Mouse (Mus musculus) ovary, postnatal 36 days (tissue): ENCODE measurements around the gene Gm10273.
"Not testable (repeated sequence)": the region's sequence is repeated elsewhere in the genome, so short reads cannot be mapped to it uniquely, and the experiment has no call there.

Experiments used
- DNase-seq: peaks from one replicate; pipeline ENCODE4 v3.0.0; 2022; ENCODE audit warnings: low spot score, mixed read lengths

Gene Gm10273

GRCm38 (mm10) chr10:59395461-59395860 lies at the start of gene Gm10273:
Gm10273 (plus strand) TSS chr10:59395632.
- not testable (repeated sequence) for DNase-seq

GRCm38 (mm10) chr10:59346560-59346959 lies 48.9 kb upstream of the Gm10273 start:
- DNase-seq: no peak

GRCm38 (mm10) chr10:59348200-59348599 lies 47.2 kb upstream of the Gm10273 start:
- no peak for DNase-seq

GRCm38 (mm10) chr10:59349536-59349935 lies 45.9 kb upstream of the Gm10273 start:
- no peak for DNase-seq

DNA sequence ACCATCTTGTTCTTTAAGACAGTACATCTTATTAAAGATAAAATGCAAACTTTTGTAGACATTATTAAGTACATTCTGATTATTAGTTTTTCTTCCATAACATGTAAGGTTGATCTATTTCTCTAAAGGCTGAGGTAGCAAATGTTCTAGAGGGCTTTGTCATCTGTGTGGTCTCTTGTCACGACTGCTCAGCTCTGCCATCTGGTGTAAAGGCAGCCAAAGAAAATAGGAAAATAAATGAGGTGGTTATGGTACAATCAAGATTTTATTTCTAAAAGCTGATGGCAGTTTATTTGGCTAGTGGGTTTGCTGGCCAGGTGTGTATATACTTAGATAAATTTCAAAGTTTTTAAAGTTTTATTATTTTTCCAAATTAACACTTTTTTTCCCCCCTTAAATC lies 42.4 kb upstream of the Gm10273 start:
- no peak for DNase-seq

GRCm38 (mm10) chr10:59354120-59354519 lies 41.3 kb upstream of the Gm10273 start:
- no peak for DNase-seq

- no peak for DNase-seq
These were observed 40.4 kb upstream of the Gm10273 start for GRCm38 (mm10) chr10:59355020-59355419.

GRCm38 (mm10) chr10:59358744-59359143 lies 36.7 kb upstream of the Gm10273 start:
- no peak for DNase-seq

GRCm38 (mm10) chr10:59363208-59363607 lies 32.2 kb upstream of the Gm10273 start:
- no peak for DNase-seq

DNA sequence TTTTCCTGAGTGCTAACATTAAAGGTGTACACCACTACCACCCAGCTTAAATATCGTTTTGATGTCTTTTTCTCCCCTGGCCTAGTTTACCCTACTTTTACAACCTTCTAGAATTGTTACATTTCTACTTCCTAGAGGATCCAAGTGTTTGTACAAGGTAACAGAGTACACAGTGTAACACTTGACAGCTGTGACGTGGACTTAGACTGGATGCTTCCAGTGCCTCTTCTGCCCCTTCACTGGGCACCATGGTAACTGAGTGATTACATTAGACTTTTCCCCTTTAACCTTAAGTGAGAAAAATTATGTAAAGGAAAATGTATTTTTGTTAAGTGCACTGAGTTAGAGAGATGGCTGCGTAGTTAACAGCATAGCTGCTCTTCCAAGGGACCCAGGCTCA lies 30.9 kb upstream of the Gm10273 start:
- no peak for DNase-seq

DNA sequence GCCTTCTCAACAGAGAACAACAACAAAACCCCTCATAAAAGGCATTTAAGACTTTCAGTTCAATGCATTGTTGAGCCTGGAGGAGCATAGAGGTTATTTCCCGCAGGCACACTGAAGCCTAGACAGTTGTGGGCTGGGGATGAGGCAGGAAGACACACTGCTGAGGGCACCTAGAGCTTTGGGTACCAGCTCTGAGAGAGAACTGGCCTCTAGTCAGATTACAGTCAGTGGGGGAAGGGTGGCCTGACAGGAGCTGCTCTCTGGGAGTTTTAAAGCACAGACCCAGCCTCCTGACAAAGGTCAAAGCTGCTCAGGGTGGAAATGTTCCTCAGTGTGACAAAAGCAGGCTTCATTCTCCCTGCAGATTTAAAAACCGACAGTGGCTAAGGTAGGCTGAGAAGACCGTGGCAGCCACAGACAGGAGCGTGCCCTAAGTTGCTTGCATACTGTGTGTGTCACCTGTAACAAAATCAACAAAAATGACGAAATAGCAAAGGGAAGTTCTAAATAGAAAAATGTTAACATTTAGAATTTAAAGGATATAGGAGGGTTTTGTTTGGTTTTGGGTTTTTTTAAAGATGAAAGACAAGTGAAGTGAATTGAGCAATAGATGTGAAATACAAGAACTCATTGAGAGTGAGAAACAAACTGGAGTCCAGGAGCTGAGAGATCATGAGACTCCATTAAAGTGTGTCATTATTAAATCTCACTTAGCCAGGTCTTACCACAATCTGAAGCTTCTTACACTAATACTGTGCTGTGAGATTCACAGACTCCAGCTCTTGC lies 29.4 kb upstream of the Gm10273 start:
- DNase-seq: no peak

DNA sequence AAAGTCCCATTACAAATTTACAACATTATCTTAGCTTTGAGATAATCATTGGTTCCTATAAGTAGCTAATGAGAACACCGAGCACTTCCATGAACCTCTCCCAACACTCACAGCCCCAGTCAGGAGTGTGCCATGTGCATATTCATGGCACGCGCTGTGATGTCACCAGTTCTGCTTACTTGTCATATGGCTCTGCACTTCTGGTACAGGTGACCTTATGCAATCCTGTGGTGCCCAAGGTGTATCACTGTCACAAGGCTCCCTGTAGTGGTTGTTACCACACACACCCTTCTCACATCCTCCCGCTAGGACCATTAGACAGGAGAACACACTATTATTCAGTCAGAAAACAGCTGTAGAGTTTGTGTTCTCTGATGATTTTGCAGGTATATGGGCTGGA lies 28.7 kb upstream of the Gm10273 start:
- DNase-seq: no peak

- DNase-seq: no peak
These were observed 28.2 kb upstream of the Gm10273 start for GRCm38 (mm10) chr10:59367206-59367605.

- no peak for DNase-seq
These were observed 26.7 kb upstream of the Gm10273 start for GRCm38 (mm10) chr10:59368729-59369128.

- no peak for DNase-seq
These were observed 26.0 kb upstream of the Gm10273 start for GRCm38 (mm10) chr10:59369426-59369825.

GRCm38 (mm10) chr10:59377906-59378305 lies 17.5 kb upstream of the Gm10273 start:
- DNase-seq: no peak

- DNase-seq: no peak
These were observed 16.7 kb upstream of the Gm10273 start for GRCm38 (mm10) chr10:59378728-59379127.

DNA sequence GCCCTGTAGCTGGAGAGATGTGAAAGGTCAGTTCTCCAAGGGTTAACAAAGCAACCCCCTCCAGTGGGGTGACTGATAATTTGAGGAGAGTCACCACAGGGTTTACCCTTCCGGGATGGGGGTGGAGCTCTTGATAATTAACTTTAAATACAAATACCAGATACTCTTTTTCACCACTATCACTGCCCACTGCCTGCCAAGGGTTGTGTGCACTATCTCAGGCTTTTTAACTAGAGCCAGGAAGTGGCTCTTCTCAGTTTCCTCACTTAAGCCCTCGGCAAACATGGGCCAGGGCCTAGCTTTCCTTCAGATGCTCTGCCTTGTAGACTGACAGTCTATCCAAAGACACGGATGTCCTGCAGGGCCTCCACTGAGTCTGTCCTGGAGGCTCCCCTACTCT lies 15.5 kb upstream of the Gm10273 start:
- DNase-seq: no peak

- no peak for DNase-seq
These were observed 15.0 kb upstream of the Gm10273 start for GRCm38 (mm10) chr10:59380411-59380821.

DNA sequence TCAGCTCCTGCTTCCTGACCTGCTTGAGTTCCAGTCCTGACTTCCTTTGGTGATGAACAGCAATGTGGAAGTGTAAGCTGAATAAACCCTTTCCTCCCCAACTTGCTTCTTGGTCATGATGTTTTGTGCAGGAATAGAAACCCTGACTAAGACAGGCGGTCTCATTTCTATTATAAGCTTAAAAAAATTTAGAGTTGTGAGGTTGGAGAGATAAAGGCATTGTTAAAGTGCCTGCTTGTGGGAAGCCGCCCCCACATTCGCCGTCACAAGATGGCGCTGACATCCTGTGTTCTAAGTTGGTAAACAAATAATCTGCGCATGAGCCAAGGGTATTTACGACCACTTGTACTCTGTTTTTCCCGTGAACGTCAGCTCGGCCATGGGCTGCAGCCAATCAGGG lies 13.9 kb upstream of the Gm10273 start:
- DNase-seq: not testable (repeated sequence)

DNA sequence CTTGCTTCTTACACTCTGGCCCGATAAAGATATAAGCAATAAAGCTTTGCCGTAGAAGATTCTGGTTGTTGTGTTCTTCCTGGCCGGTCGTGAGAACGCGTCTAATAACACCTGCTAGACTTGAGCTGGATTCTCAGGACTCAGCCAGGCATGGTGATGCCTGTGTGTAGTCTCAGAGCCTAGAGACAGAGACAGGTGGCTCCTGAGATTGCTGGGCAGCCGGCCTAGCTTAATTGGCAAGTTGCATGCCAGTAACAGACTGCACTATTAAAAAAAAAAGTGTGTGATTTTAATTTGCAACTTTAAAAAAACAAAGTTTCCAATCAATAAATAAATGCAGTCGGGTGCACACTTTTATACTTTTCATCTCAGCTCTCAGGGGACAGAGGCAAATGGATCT lies 8.5 kb upstream of the Gm10273 start:
- DNase-seq: no peak

DNA sequence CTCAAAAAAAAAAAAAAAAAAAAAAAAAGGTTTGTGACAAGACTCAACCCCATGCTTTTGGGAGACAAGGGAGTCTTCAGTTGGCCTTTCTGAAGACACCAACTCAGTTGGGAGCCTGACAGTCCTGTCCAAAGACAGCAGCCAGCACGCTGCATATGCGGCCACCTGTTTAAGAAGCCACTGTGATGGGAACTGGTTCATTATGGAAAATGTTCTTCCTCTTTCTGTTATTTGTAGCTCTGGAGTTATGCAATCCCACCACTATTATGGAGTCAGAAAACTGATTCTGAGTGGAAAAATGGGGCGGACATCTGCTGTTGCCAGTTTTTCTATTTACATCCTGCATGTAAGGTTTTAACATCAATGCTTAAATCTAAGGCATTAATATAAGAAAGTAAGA lies 5.8 kb upstream of the Gm10273 start:
- DNase-seq: no peak

DNA sequence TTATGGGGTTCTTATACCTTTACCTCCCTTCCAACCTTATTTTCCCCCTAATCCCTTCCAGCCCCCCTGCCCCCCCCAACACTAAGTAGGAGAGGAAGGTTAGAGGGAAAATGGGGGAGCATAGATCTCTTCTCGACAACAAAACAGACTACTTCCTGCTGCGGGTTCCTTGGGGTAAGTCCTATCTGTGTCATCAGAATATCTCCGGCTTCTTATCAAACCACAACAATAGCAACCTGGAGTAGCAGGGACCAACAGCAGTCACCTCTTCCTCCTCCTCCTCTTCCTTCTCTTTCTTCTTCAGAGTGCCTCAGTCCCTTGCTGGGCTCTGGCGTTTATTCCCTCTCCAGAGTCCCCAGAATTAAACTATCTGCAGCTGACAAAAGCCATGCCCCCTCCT lies 3.5 kb upstream of the Gm10273 start:
- no peak for DNase-seq
